Mouse (Mus musculus) CD4-positive naive resting alpha-beta T cell, adult 76 days (primary cell): ENCODE measurements around the gene Gcc1. TPM values are rescaled to one million over a fixed set of nuclear protein-coding genes. Genes with fewer than 3 reads are reported as not detected.

Experiments used
- total RNA-seq: library from RNA; stranded (reverse); gene quantifications from one replicate; pipeline ENCODE4 v1.2.4, GENCODE M21; 2023

Gene Gcc1
- 20.1 TPM for total RNA-seq

DNA sequence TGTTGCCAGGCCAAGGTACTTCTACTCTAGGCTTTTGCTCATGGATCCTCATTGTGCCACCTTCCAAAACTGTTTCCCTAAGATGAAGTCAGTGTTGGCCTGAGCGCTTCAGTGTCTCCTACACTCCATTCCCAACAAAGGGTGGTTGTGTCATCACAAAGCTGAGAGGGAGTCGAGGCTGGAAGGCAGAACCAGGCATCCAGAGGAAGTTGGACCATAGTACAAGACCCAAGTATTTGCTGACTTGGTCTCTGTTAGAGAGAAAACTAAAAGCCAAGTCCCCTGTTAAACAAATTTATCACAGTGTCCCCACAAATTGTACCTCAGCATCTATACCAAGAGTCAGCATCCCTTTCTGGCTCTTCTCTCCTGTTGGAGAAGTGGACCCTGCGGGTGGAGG is at the start of gene Gcc1:
TSS of gene Gcc1 (minus strand) at position 101 of the 400 bp plus-strand sequence.

DNA sequence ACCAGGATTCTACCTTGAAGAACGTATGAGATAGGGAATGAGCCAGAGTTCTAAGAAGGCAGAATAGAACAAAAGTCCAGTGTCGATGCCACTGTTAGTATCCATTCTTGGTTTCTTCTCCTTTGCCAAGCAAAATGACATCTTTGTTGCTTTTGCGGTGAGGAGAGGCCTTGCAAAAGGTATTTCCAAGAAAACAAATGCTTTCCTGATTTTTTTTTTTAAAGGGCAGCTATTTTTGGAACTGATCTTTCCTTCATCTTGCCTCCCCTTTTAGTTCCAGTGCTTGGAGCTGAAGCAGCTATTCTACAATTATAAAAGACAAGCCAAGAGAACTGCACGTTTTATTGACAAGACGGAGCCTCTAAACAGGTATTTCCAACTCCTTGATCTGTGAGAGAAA is 46.6 kb upstream of the Gcc1 start, which contains the start of gene Snd1:
TSS of gene Snd1 (plus strand) at position 301 of the 400 bp plus-strand sequence.

DNA sequence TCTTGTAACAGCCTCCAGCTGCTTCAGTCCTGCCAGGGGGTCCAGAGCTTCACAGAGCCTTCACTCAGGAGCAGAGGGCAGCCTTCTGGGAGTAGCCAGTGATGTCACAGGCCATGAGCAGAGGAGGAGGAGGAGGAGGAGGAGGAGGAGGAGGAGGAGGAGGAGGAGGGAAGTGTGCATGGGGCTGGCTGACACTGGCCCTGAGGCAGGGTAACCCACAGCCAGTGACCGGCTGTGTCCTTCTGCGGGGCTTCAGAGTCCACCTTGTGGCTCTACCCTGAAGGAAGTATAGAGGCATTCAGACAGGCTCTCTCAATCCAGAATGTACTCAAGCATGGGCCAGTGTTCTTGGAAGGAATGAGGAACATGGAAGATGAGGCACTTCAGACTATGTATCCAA is 21.1 kb upstream of the Gcc1 start, which contains the start of gene Pax4:
TSS of gene Pax4 (minus strand) at position 101 of the 400 bp plus-strand sequence.

DNA sequence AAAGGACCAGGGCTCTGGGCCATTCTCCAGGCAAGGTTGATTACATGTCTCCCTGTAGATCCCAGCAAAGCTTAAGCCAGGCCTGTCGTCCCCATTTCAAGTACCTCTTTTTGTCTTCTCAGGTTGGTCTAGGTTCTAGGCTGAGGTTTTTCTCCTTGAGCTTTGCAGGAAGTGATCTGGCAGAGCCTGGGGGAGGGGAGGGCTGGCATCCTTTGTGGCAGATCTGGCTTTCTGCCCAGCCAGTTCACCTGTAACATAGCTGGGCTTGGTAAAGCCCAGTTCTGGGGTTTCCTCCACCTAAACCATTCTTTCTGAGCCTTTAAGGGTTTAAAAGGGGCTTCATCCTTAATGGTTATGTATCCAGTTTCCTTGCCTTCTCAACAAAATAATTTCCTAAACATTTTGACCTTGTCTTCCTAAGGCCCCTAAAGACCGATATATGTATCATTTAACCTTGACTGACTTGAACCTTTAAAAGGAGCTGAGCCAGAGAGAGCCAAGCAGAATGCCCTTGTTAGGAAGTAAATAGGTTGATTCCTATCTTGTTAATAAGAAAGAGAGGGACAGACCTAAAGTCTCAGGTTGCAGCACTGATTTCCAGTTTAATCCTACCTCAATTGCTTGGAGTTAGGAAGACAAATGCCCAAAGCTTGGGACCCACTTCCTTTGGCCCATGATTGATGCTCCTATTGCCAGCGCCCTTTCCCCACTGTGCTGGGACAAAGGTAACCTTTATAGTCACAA is 922 bp downstream of the Gcc1 start, which contains the start of gene Fscn3:
TSS of gene Fscn3 (plus strand) at position 694 of the 744 bp plus-strand sequence.

DNA sequence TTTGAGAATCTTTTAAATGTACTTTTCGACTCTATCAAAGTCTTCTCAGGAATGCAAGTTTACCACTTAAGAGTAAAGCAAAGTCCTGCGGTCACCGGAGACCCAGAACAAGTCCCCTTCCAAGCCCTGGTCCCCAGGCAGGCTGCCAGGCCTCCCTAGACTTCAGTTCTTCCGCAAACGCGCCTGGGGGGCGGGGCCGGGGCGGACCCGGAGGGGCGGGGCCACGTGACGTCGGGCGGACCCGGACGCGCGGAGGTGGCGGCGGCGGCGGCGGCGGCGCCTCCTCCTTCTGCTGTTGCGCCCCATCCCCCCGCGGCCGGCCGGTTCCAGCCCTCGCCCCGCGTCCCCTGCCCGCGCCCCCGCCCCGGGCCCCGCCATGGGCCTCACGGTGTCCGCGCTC is 4.9 kb downstream of the Gcc1 start, which contains the start of gene Arf5:
TSS of gene Arf5 (plus strand) at position 248 of the 400 bp plus-strand sequence.

DNA sequence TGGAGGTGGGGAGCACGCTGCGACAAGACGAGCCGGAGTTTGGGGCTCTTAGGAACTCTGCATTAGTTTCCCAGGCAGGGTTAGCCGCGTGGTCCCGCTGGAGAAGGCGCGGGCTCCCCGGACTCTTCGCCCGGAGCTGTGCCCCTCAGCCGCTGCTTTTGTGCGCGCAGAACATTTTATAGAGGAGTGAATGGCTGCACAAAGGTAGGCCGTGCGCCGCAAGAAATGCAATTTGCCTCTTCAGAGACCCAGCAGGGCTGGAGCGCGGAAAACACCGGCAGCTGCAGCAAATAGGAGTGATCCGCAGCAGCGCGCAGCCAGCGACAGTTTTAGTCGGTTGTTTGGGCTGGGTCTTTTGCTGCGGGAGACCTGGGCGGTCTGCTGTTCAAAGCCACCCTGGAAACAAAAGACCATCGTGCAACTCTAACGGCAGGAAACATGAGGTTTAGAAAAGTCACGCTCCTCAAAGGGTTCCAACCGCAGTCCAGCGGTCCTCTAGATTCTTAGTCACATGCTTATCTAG is 30.4 kb downstream of the Gcc1 start, which contains the start of gene Zfp800:
TSS of gene Zfp800 (minus strand) at position 325 of the 523 bp plus-strand sequence.

Other genes with a start within 250 kb of the Gcc1 start
- gene Zfp800, start 30.4 kb downstream of the Gcc1 start, total RNA-seq, result 46.1 TPM
- gene Arf5, start 4.8 kb downstream of the Gcc1 start, total RNA-seq, result 171 TPM
- gene Fscn3, start 601 bp downstream of the Gcc1 start, total RNA-seq, result not detected
- gene Pax4, start 21.0 kb upstream of the Gcc1 start, total RNA-seq, result not detected
- 113 TPM for gene Snd1, start 46.7 kb upstream of the Gcc1 start, total RNA-seq